Mouse (Mus musculus) stomach, embryonic 16.5 days (tissue): ENCODE measurements at regions not wholly inside any gene's neighbourhood (a gene's known extent, or its start where the extent isn't known, plus 50 kb on each side); places are given as distances from the start of the nearest gene placed in this dataset.

ENCODE experiments used
- ATAC-seq: fragments of 200-750 bp; cut with Nextera tagmentation; 2 replicates; pipeline ENCODE4 v1.8.0; 2017; ENCODE audit warnings: moderate number of reproducible peaks, moderate TSS enrichment; ENCODE audit not compliant: insufficient read depth, low FRiP score
- H3K27ac ChIP-seq: fragments of 300-500 bp; sonication (generic); 2 replicates; pipeline ENCODE4 v1.5.1; 2014; ENCODE audit warnings: low read length
- H3K27me3 ChIP-seq: fragments of 300-500 bp; sonication (generic); 2 replicates; pipeline ENCODE4 v1.6.1; 2014; ENCODE audit warnings: low read length, control low read depth, mixed read lengths; ENCODE audit not compliant: control insufficient read depth, insufficient read depth
- H3K36me3 ChIP-seq: fragments of 300-500 bp; sonication (generic); 2 replicates; pipeline ENCODE4 v1.6.1; 2014; ENCODE audit warnings: low read length; ENCODE audit not compliant: control insufficient read depth, insufficient read depth
- H3K4me1 ChIP-seq: fragments of 300-500 bp; sonication (generic); 2 replicates; pipeline ENCODE4 v1.6.1; 2014; ENCODE audit warnings: low read length, control low read depth, mixed read lengths; ENCODE audit not compliant: control insufficient read depth, insufficient read depth
- H3K4me2 ChIP-seq: fragments of 300-500 bp; sonication (generic); 2 replicates; pipeline ENCODE4 v1.6.1; 2014; ENCODE audit warnings: low read depth, low read length, mixed read lengths
- H3K4me3 ChIP-seq: fragments of 300-500 bp; sonication (generic); replicated peaks from 2 replicates; pipeline ENCODE4 v1.5.1; 2014; ENCODE audit warnings: mild to moderate bottlenecking, low read length
- H3K9ac ChIP-seq: fragments of 300-500 bp; sonication (generic); 2 replicates; pipeline ENCODE4 v1.6.1; 2014; ENCODE audit warnings: low read length
- H3K9me3 ChIP-seq: fragments of 300-500 bp; sonication (generic); replicated peaks from 2 replicates; pipeline ENCODE4 v1.6.1; 2016; ENCODE audit warnings: low read length, control low read depth; ENCODE audit not compliant: control insufficient read depth
- WGBS: fragments of 180-500 bp; shearing (Covaris S2); extraction: QIAGEN DNeasy Blood & Tissue Kit; methylation state at CpG from one replicate; pipeline ENCODE4 v1.1.7; 2014; 5-methylcytosine and 5-hydroxymethylcytosine counted together

- no peaks in the 10 kb centered on the region for H3K9me3 ChIP-seq
- no peak overlapping the region for H3K9ac ChIP-seq
- no peak overlapping the region for H3K4me2 ChIP-seq
- no peak overlapping the region for H3K4me3 ChIP-seq
- H3K27me3 ChIP-seq, result no peaks in the 10 kb centered on the region
- no peaks in the 10 kb centered on the region for H3K4me1 ChIP-seq
- ATAC-seq, result no peak
- no peaks in the 10 kb centered on the region for H3K36me3 ChIP-seq
- no peak overlapping the region for H3K27ac ChIP-seq
These were observed 554.1 kb upstream of the Marcks start for GRCm38 (mm10) chr10:37692851-37693250.

- H3K36me3 ChIP-seq, result no peaks in the 10 kb centered on the region
- ATAC-seq, result no peak
- WGBS, result 54% methylated on average over 2 of the region's 2 CpGs
These were observed 553.2 kb upstream of the Marcks start for GRCm38 (mm10) chr10:37691939-37692338.

DNA sequence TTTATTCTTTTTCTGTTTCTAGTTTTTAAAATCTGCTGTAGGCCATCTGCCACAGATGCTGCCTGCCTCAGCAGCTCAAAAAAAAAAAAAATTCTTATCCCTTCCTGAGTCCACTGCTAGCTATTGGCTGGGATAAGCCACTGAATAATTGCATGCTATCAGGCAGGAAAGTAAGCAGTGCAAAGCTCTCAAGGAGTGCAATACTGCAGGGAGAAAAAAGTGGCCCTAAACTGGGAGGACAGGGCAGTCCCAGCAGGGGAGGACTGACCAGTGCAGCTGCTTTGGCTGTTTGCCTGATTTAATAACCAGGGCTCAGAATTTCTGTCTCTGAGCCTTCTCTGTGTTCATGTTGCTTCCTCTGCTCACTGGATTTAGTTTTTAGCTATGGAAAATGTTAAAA, 544.4 kb upstream of the Marcks start:
- Histone ChIP-seq H3K36me3 (no peaks in the 10 kb centered on the region), H3K4me1 (no peaks in the 10 kb centered on the region), H3K9ac (no peak overlapping the region), H3K4me2 (no peak overlapping the region), H3K27me3 (no peaks in the 10 kb centered on the region), H3K9me3 (no peaks in the 10 kb centered on the region), H3K4me3 (no peak overlapping the region), H3K27ac (no peak overlapping the region)
- ATAC-seq, result no peak

More at GRCm38 (mm10) chr10:37691939-37692338, 553.2 kb upstream of the Marcks start:
- Histone ChIP-seq H3K4me2 (no peak overlapping the region), H3K27me3 (no peaks in the 10 kb centered on the region), H3K4me3 (no peak overlapping the region), H3K27ac (no peak overlapping the region), H3K9ac (no peak overlapping the region), H3K4me1 (no peaks in the 10 kb centered on the region), H3K9me3 (no peaks in the 10 kb centered on the region)

DNA sequence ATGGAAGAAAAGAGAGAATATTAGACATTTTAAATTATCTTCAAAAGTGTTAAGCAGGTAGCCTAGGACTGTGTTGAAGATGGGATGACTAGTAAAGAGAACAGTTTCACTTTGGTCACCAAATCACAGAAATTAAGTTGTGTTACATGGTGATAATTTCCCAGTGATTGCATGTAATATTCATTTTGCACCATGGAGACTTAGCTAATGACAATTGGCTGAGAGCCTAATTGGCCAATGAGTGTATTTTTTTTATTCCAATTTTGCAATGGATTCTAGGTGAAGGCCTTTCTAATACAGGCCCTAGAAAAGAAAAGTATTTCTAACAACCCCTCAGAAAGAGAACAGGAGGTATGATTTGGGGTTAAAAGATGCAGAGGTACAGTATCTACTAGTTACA, 541.9 kb upstream of the Marcks start:
- no peaks in the 10 kb centered on the region for H3K27me3 ChIP-seq
- no peak overlapping the region for H3K4me2 ChIP-seq
- no peak overlapping the region for H3K27ac ChIP-seq
- H3K9ac ChIP-seq, result no peak overlapping the region
- no peaks in the 10 kb centered on the region for H3K4me1 ChIP-seq
- no peak overlapping the region for H3K4me3 ChIP-seq
- no peak for ATAC-seq
- H3K9me3 ChIP-seq, result no peaks in the 10 kb centered on the region
- H3K36me3 ChIP-seq, result no peaks in the 10 kb centered on the region

DNA sequence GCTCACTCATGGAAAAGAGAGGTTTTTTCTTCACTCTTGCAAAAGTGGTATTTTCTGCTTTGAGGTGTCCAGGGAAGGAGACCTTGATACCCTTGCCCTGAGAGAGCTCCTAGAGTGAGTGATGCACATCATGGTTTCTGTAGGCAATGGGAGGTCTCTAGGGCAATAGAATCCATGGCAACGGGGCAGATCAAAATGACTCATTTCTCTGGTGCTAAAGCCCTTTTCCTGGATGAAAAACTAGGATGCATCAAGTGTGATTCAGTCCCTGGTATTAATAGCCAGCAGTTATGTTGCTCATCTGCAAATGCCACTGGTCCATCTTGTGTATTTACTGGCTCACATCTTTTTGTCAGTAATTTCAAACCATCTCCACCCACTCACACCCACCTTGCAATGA, 539.1 kb upstream of the Marcks start:
- no peak overlapping the region for H3K4me2 ChIP-seq
- 79% methylated on average over 1 of the region's 1 CpGs for whole genome bisulfite sequencing
- no peak overlapping the region for H3K27ac ChIP-seq
- no peak overlapping the region for H3K9ac ChIP-seq
- H3K27me3 ChIP-seq, result no peaks in the 10 kb centered on the region
- ATAC-seq, result no peak
- H3K9me3 ChIP-seq, result no peaks in the 10 kb centered on the region
- H3K4me1 ChIP-seq, result no peaks in the 10 kb centered on the region
- H3K4me3 ChIP-seq, result no peak overlapping the region
- H3K36me3 ChIP-seq, result no peaks in the 10 kb centered on the region

DNA sequence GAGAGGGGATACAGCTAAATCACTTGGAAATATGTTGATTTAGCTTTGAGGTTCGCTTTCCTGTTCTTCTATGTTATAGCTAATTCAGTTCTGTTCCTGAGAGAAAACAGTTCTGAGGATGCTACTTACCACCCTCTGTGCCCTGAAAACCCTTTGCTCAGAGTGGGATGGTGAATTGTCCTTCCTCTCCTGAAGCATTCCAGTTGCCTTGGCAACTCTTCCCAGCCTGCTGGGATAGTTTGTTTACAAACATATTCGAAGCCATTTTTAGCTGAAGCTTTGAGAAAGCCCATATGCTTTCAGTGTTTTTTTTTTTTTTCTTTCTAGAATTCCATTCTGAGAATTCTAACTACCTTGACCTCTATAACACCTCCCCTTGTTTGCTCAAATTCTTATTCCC, 530.1 kb upstream of the Marcks start:
- H3K9ac ChIP-seq, result no peak overlapping the region
- no peak overlapping the region for H3K27ac ChIP-seq
- no peaks in the 10 kb centered on the region for H3K4me1 ChIP-seq
- H3K4me2 ChIP-seq, result no peak overlapping the region
- ATAC-seq, result no peak
- WGBS, result 47% methylated on average over 2 of the region's 2 CpGs
- no peaks in the 10 kb centered on the region for H3K36me3 ChIP-seq
- no peak overlapping the region for H3K4me3 ChIP-seq
- no peaks in the 10 kb centered on the region for H3K9me3 ChIP-seq
- H3K27me3 ChIP-seq, result no peaks in the 10 kb centered on the region

- 56% methylated on average over 7 of the region's 7 CpGs for WGBS
- Histone ChIP-seq H3K4me3 (no peak overlapping the region), H3K27me3 (no peaks in the 10 kb centered on the region), H3K36me3 (no peaks in the 10 kb centered on the region), H3K9ac (no peak overlapping the region), H3K9me3 (no peaks in the 10 kb centered on the region), H3K4me1 (no peaks in the 10 kb centered on the region), H3K27ac (no peak overlapping the region), H3K4me2 (no peak overlapping the region)
- ATAC-seq, result no peak
These were observed 528.5 kb upstream of the Marcks start for GRCm38 (mm10) chr10:37667031-37667745.

GRCm38 (mm10) chr10:37666535-37666934, 527.8 kb upstream of the Marcks start:
- Histone ChIP-seq H3K27ac (no peak overlapping the region), H3K9me3 (no peaks in the 10 kb centered on the region), H3K4me3 (no peak overlapping the region), H3K36me3 (no peaks in the 10 kb centered on the region), H3K9ac (no peak overlapping the region), H3K4me2 (no peak overlapping the region), H3K27me3 (no peaks in the 10 kb centered on the region), H3K4me1 (no peaks in the 10 kb centered on the region)
- no peak for ATAC-seq
- WGBS, result 90% methylated on average over 2 of the region's 2 CpGs

- no peak overlapping the region for H3K4me2 ChIP-seq
- H3K9ac ChIP-seq, result no peak overlapping the region
- H3K9me3 ChIP-seq, result no peaks in the 10 kb centered on the region
- ATAC-seq, result no peak
- no peaks in the 10 kb centered on the region for H3K4me1 ChIP-seq
- no peak overlapping the region for H3K4me3 ChIP-seq
- 49% methylated on average over 7 of the region's 7 CpGs for WGBS
- H3K27me3 ChIP-seq, result no peaks in the 10 kb centered on the region
- H3K36me3 ChIP-seq, result no peaks in the 10 kb centered on the region
- H3K27ac ChIP-seq, result no peak overlapping the region
These were observed 498.4 kb upstream of the Marcks start for GRCm38 (mm10) chr10:37637001-37637562.
